Mouse (Mus musculus) heart, embryonic 14.5 days (tissue): ENCODE measurements around the gene Dapk2. TPM values are rescaled to one million over a fixed set of nuclear protein-coding genes. Genes with fewer than 3 reads are reported as not detected.
A peak's percentile ranks its signal among the peaks of the same experiment; 100 is the strongest.

ENCODE experiments used
- ATAC-seq: fragments of 200-750 bp; cut with Nextera tagmentation; 2 replicates; pipeline ENCODE4 v1.8.0; 2017; ENCODE audit warnings: low read depth, moderate TSS enrichment; ENCODE audit not compliant: insufficient number of reproducible peaks, insufficient read depth, low FRiP score
- H3K27ac ChIP-seq, 2 experiments: fragments of 200-500 bp in 1 of 2; fragments of 300-500 bp in 1 of 2; sonication (generic) in 1 of 2; replicated peaks in 1 of 2; 2 replicates each; pipeline ENCODE4 v1.5.1; 2012 to 2014; ENCODE audit warnings: low read depth in 2 of 2, low read length in 2 of 2, control low read depth in 1 of 2, mild to moderate bottlenecking in 1 of 2, mixed read lengths in 1 of 2; ENCODE audit not compliant: control insufficient read depth in 1 of 2, insufficient read depth in 1 of 2
- H3K27me3 ChIP-seq: fragments of 300-500 bp; sonication (generic); 2 replicates; pipeline ENCODE4 v1.6.1; 2014; ENCODE audit warnings: mild to moderate bottlenecking, low read length, control low read depth; ENCODE audit not compliant: control insufficient read depth, insufficient read depth
- H3K36me3 ChIP-seq: fragments of 300-500 bp; sonication (generic); 2 replicates; pipeline ENCODE4 v1.6.1; 2014; ENCODE audit warnings: mild to moderate bottlenecking, control low read depth, low read length, mixed read lengths; ENCODE audit not compliant: control insufficient read depth, insufficient read depth
- H3K4me1 ChIP-seq, 2 experiments: fragments of 200-500 bp in 1 of 2; fragments of 300-500 bp in 1 of 2; sonication (generic) in 1 of 2; 2 replicates each; pipeline ENCODE4 v1.6.1; 2012 to 2014; ENCODE audit warnings: low read length in 2 of 2, control low read depth in 1 of 2, mixed read lengths in 1 of 2; ENCODE audit not compliant: control insufficient read depth in 2 of 2, insufficient read depth in 2 of 2
- H3K4me2 ChIP-seq: fragments of 300-500 bp; sonication (generic); 2 replicates; pipeline ENCODE4 v1.6.1; 2014; ENCODE audit warnings: mild to moderate bottlenecking, low read length
- H3K4me3 ChIP-seq, 2 experiments: fragments of 200-500 bp in 1 of 2; fragments of 300-500 bp in 1 of 2; sonication (generic) in 1 of 2; 2 replicates each; pipeline ENCODE4 v1.5.1; 2012 to 2014; ENCODE audit warnings: low read length in 2 of 2, mild to moderate bottlenecking in 2 of 2, control low read depth in 1 of 2, low read depth in 1 of 2, moderate library complexity in 1 of 2; ENCODE audit not compliant: control insufficient read depth in 1 of 2, insufficient read depth in 1 of 2
- H3K9ac ChIP-seq: fragments of 300-500 bp; sonication (generic); 2 replicates; pipeline ENCODE4 v1.6.1; 2014; ENCODE audit warnings: mild to moderate bottlenecking, low read length
- H3K9me3 ChIP-seq: fragments of 300-500 bp; sonication (generic); 2 replicates; pipeline ENCODE4 v1.6.1; 2016; ENCODE audit warnings: low read length, control low read depth; ENCODE audit not compliant: control insufficient read depth
- WGBS: fragments of 180-500 bp; shearing (Covaris S2); extraction: QIAGEN DNeasy Blood & Tissue Kit; methylation state at CpG from one replicate; pipeline ENCODE4 v1.1.7; 2014; 5-methylcytosine and 5-hydroxymethylcytosine counted together
- polyA plus RNA-seq: library from polyadenylated mRNA; unstranded; fragments of >200 nt; fragmentation: Nextera tagmentation; extraction: Ambion mirVana; gene quantifications from 2 replicates; pipeline ENCODE4 v1.2.1, GENCODE M21; 2014

The Dapk2 gene
- polyA plus RNA-seq, 1 experiment from 2014 or later: 4.8 TPM

GRCm38 (mm10) chr9:66144248-66144647 lies 13.8 kb upstream of the Dapk2 start:
- ATAC-seq: no peak
- H3K9ac ChIP-seq: no peak overlapping the region
- no peak overlapping the region for H3K4me3 ChIP-seq
- H3K9me3 ChIP-seq: no peaks in the 10 kb centered on the region
- peaks cover 17% of the 10 kb centered on the region for H3K36me3 ChIP-seq
- WGBS: 9% methylated on average over 6 of the region's 6 CpGs
- H3K27ac ChIP-seq: no peak overlapping the region
- H3K4me1 ChIP-seq: no peaks in the 10 kb centered on the region
- no peaks in the 10 kb centered on the region for H3K27me3 ChIP-seq
- no peak overlapping the region for H3K4me2 ChIP-seq

GRCm38 (mm10) chr9:66146141-66146540 lies 11.9 kb upstream of the Dapk2 start:
- ATAC-seq: no peak
- Histone ChIP-seq H3K4me2 (no peak overlapping the region), H3K4me1 (no peaks in the 10 kb centered on the region), H3K9ac (no peak overlapping the region), H3K9me3 (no peaks in the 10 kb centered on the region), H3K36me3 (no peaks in the 10 kb centered on the region), H3K27ac (no peak overlapping the region), H3K27me3 (no peaks in the 10 kb centered on the region), H3K4me3 (no peak overlapping the region)

GRCm38 (mm10) chr9:66152011-66152410 lies 6.0 kb upstream of the Dapk2 start:
- Histone ChIP-seq H3K9ac (no peak overlapping the region), H3K4me1 (no peaks in the 10 kb centered on the region), H3K27ac (no peak overlapping the region), H3K4me2 (no peak overlapping the region), H3K4me3 (no peak overlapping the region), H3K27me3 (peaks cover 12% of the 10 kb centered on the region; the same call in 1 of the 2 replicates), H3K9me3 (no peaks in the 10 kb centered on the region), H3K36me3 (no peaks in the 10 kb centered on the region)
- no peak for ATAC-seq
- 47% methylated on average over 9 of the region's 9 CpGs for WGBS

- no peak overlapping the region for H3K27ac ChIP-seq
- H3K36me3 ChIP-seq: no peaks in the 10 kb centered on the region
- H3K27me3 ChIP-seq: peaks cover 12% of the 10 kb centered on the region
- H3K9ac ChIP-seq: no peak overlapping the region
- 89% methylated on average over 6 of the region's 6 CpGs for WGBS
- no peak overlapping the region for H3K4me3 ChIP-seq
- ATAC-seq: no peak
- 0 out of 4 replicates have a peak, but pooled peaks cover 0 to 3% of the 10 kb centered on the region in 2 experiments for H3K4me1 ChIP-seq
- no peaks in the 10 kb centered on the region for H3K9me3 ChIP-seq
- no peak overlapping the region for H3K4me2 ChIP-seq
Observed at GRCm38 (mm10) chr9:66153594-66153993, 4.4 kb upstream of the Dapk2 start.

DNA sequence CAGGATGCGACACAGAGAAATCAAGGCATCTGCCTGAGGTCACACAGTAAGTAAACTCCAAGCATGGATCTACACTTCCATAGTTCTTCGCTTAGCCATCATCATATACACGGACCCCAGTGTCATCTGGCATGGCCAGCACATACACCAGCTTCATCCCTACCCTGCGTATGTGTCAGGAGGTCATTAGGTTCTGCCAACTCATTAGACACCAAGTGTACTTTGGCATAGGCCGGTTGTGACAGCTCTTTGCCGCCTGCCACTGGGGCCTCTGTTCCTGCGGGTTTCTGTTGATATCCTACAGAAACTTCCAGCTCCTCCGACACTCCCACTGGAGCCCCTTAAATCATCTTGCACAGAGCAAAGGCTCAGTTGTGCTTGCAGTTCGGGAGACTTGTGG lies 4.0 kb upstream of the Dapk2 start:
- Histone ChIP-seq H3K9ac (no peak overlapping the region), H3K27me3 (peaks cover 12% of the 10 kb centered on the region), H3K36me3 (no peaks in the 10 kb centered on the region), H3K4me1 (0 out of 4 replicates have a peak, but pooled peaks cover 0 to 3% of the 10 kb centered on the region in 2 experiments), H3K27ac (no peak overlapping the region), H3K9me3 (no peaks in the 10 kb centered on the region), H3K4me3 (no peak overlapping the region), H3K4me2 (no peak overlapping the region)
- no peak for ATAC-seq
- WGBS: 88% methylated on average over 9 of the region's 9 CpGs

DNA sequence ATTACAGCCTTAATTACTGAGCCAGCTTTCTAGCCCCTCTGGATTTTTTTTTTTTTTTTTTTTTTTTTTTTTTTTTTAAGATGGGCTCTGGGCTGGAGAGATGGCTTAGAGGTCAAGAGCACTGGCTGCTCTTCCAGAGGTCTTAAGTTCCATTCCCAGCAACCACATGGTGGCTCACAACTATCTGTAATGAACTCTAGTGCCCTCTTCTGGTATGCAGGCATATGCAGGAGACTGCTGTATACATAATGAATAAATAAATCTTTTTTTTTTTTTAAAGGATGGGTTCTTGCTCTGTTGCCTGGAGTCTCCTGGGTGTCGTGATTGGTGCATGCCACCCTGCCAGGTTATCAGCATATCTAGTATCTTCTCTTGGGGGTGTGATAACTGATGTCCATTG lies 2.5 kb upstream of the Dapk2 start:
- Histone ChIP-seq H3K4me2 (no peak overlapping the region), H3K27ac (no peak overlapping the region), H3K9me3 (0 out of 2 replicates have a peak, but pooled peaks cover 2% of the 10 kb centered on the region), H3K36me3 (no peaks in the 10 kb centered on the region), H3K9ac (no peak overlapping the region), H3K27me3 (peaks cover 18% of the 10 kb centered on the region), H3K4me3 (no peak overlapping the region), H3K4me1 (0 out of 4 replicates have a peak, but pooled peaks cover 0 to 3% of the 10 kb centered on the region in 2 experiments)
- no peak for ATAC-seq
- WGBS: 90% methylated on average over 1 of the region's 1 CpGs

GRCm38 (mm10) chr9:66158885-66159430 lies 935 bp downstream of the Dapk2 start:
- Histone ChIP-seq H3K4me2 (peak overlapping the region; percentile 76), H3K36me3 (no peaks in the 10 kb centered on the region), H3K27me3 (peaks cover 5% of the 10 kb centered on the region; the same call in 1 of the 2 replicates), H3K4me3 (no peak overlapping the region), H3K9ac (peak overlapping the region; percentile 69; the same call in 1 of the 2 replicates), H3K27ac (no peak overlapping the region), H3K9me3 (0 out of 2 replicates have a peak, but pooled peaks cover 2% of the 10 kb centered on the region), H3K4me1 (peaks cover 0 to 6% of the 10 kb centered on the region in 2 experiments; a peak in 2 of 4 replicates)
- 83% methylated on average over 6 of the region's 6 CpGs for WGBS
- ATAC-seq: no peak

- WGBS: 93% methylated on average over 2 of the region's 2 CpGs
- no peaks in the 10 kb centered on the region for H3K36me3 ChIP-seq
- no peak overlapping the region for H3K4me3 ChIP-seq
- H3K27ac ChIP-seq: no peak overlapping the region
- H3K9ac ChIP-seq: no peak overlapping the region
- H3K27me3 ChIP-seq: peaks cover 5% of the 10 kb centered on the region; the same call in 1 of the 2 replicates
- H3K9me3 ChIP-seq: 0 out of 2 replicates have a peak, but pooled peaks cover 2% of the 10 kb centered on the region
- no peak overlapping the region for H3K4me2 ChIP-seq
- peaks cover 0 to 6% of the 10 kb centered on the region in 2 experiments; a peak in 2 of 4 replicates for H3K4me1 ChIP-seq
- no peak for ATAC-seq
Observed at GRCm38 (mm10) chr9:66160155-66160554, 2.1 kb downstream of the Dapk2 start.
